Mouse (Mus musculus) limb, embryonic 11.5 days (tissue): ENCODE measurements around the gene Rbm14. TPM values are rescaled to one million over a fixed set of nuclear protein-coding genes. Genes with fewer than 3 reads are reported as not detected.

Source experiments
- ATAC-seq: fragments of 200-750 bp; cut with Nextera tagmentation; 2 replicates; pipeline ENCODE4 v1.8.0; 2017; ENCODE audit warnings: low read depth; ENCODE audit not compliant: insufficient number of reproducible peaks, low FRiP score, low TSS enrichment
- DNase-seq: peaks from one replicate; pipeline ENCODE4 v3.0.0-alpha.2; 2015; ENCODE audit warnings: low spot score
- H3K27ac ChIP-seq: fragments of 300-500 bp; sonication (generic); replicated peaks from 2 replicates; pipeline ENCODE4 v1.5.1; 2014; ENCODE audit warnings: low read depth, mild to moderate bottlenecking, low read length
- H3K27me3 ChIP-seq: fragments of 300-500 bp; sonication (generic); 2 replicates; pipeline ENCODE4 v1.6.1; 2014; ENCODE audit warnings: mild to moderate bottlenecking, low read length, mixed read lengths; ENCODE audit not compliant: control insufficient read depth, insufficient read depth
- H3K36me3 ChIP-seq: fragments of 300-500 bp; sonication (generic); 2 replicates; pipeline ENCODE4 v1.6.1; 2014; ENCODE audit warnings: mild to moderate bottlenecking, low read length, moderate library complexity, mixed read lengths; ENCODE audit not compliant: control insufficient read depth, insufficient read depth
- H3K4me1 ChIP-seq: fragments of 300-500 bp; sonication (generic); 2 replicates; pipeline ENCODE4 v1.6.1; 2014; ENCODE audit warnings: low read length, mixed read lengths; ENCODE audit not compliant: control insufficient read depth, insufficient read depth
- H3K4me2 ChIP-seq: fragments of 300-500 bp; sonication (generic); 2 replicates; pipeline ENCODE4 v1.6.1; 2014; ENCODE audit warnings: low read depth, mild to moderate bottlenecking, moderate library complexity; ENCODE audit not compliant: severe bottlenecking
- H3K4me3 ChIP-seq: fragments of 300-500 bp; sonication (generic); 2 replicates; pipeline ENCODE4 v1.5.1; 2014; ENCODE audit warnings: low read depth, low read length
- H3K9ac ChIP-seq: fragments of 300-500 bp; sonication (generic); 2 replicates; pipeline ENCODE4 v1.6.1; 2014; ENCODE audit warnings: mild to moderate bottlenecking, low read length
- H3K9me3 ChIP-seq: fragments of 300-500 bp; sonication (generic); 2 replicates; pipeline ENCODE4 v1.6.1; 2016; ENCODE audit warnings: low read length; ENCODE audit not compliant: control insufficient read depth
- WGBS: fragments of 180-500 bp; shearing (Covaris S2); extraction: QIAGEN DNeasy Blood & Tissue Kit; methylation state at CpG from one replicate; pipeline ENCODE4 v1.1.7; 2014; 5-methylcytosine and 5-hydroxymethylcytosine counted together
- polyA plus RNA-seq: library from polyadenylated mRNA; unstranded; fragments of >200 nt; fragmentation: Nextera tagmentation; extraction: Ambion mirVana; gene quantifications from 2 replicates; pipeline ENCODE4 v1.2.1, GENCODE M21; 2014

Rbm14 gene
- polyA plus RNA-seq, 1 experiment from 2014 or later = 119 TPM

- H3K4me1 ChIP-seq = no peaks in the 10 kb centered on the region
- ATAC-seq = no peak
These were observed 34.4 kb upstream of the Rbm14 start for GRCm38 (mm10) chr19:4845846-4846245.

GRCm38 (mm10) chr19:4842611-4843010 is 31.2 kb upstream of the Rbm14 start:
- peaks cover 8% of the 10 kb centered on the region; the same call in 1 of the 2 replicates for H3K4me1 ChIP-seq
- H3K9ac ChIP-seq = no peak overlapping the region
- DNase-seq (no peak), ATAC-seq (no peak)
- no peaks in the 10 kb centered on the region for H3K9me3 ChIP-seq
- H3K27ac ChIP-seq = no peak overlapping the region
- no peak overlapping the region for H3K4me3 ChIP-seq
- H3K27me3 ChIP-seq = peaks cover 18% of the 10 kb centered on the region; the same call in 1 of the 2 replicates
- 80% methylated on average over 2 of the region's 2 CpGs for WGBS
- no peak overlapping the region for H3K4me2 ChIP-seq
- no peaks in the 10 kb centered on the region for H3K36me3 ChIP-seq

More at GRCm38 (mm10) chr19:4845846-4846245, 34.4 kb upstream of the Rbm14 start:
- Histone ChIP-seq H3K36me3 (no peaks in the 10 kb centered on the region), H3K4me2 (no peak overlapping the region), H3K9me3 (no peaks in the 10 kb centered on the region), H3K27me3 (peaks cover 5% of the 10 kb centered on the region; the same call in 1 of the 2 replicates), H3K4me3 (no peak overlapping the region), H3K27ac (no peak overlapping the region), H3K9ac (no peak overlapping the region)
- no peak for DNase-seq
- WGBS = 74% methylated on average over 2 of the region's 2 CpGs

GRCm38 (mm10) chr19:4840848-4841247 is 29.4 kb upstream of the Rbm14 start:
- Histone ChIP-seq H3K4me3 (no peak overlapping the region), H3K4me2 (no peak overlapping the region), H3K27me3 (peaks cover 18% of the 10 kb centered on the region; the same call in 1 of the 2 replicates), H3K9me3 (no peaks in the 10 kb centered on the region), H3K36me3 (no peaks in the 10 kb centered on the region), H3K4me1 (peaks cover 8% of the 10 kb centered on the region; the same call in 1 of the 2 replicates), H3K27ac (no peak overlapping the region), H3K9ac (no peak overlapping the region)
- ATAC-seq (no peak), DNase-seq (no peak)
- 87% methylated on average over 9 of the region's 9 CpGs for WGBS

- Histone ChIP-seq H3K36me3 (no peaks in the 10 kb centered on the region), H3K4me2 (peak within 1 kb of the TSS; percentile 79), H3K4me3 (peak within 1 kb of the TSS; percentile 53), H3K9me3 (no peaks in the 10 kb centered on the region), H3K27me3 (peaks cover 18% of the 10 kb centered on the region; the same call in 1 of the 2 replicates), H3K9ac (peak within 1 kb of the TSS; percentile 47), H3K27ac (no peak within 1 kb of the TSS), H3K4me1 (peaks cover 8% of the 10 kb centered on the region; the same call in 1 of the 2 replicates)
- DNase-seq = peak; percentile 94
- 0% methylated on average over 25 of the region's 25 CpGs for WGBS
- ATAC-seq = peak; percentile 98
These were observed 27.7 kb upstream of the Rbm14 start, which contains the start of the genes Ccs and Ccdc87 for GRCm38 (mm10) chr19:4839149-4839548. Ccs (minus strand) TSS chr19:4839332. Ccdc87 (plus strand) TSS chr19:4839366.

GRCm38 (mm10) chr19:4838526-4839140 is 27.2 kb upstream of the Rbm14 start:
- H3K4me3 ChIP-seq = peak overlapping the region; percentile 53
- H3K36me3 ChIP-seq = no peaks in the 10 kb centered on the region
- peaks cover 18% of the 10 kb centered on the region; the same call in 1 of the 2 replicates for H3K27me3 ChIP-seq
- peak overlapping the region; percentile 47 for H3K9ac ChIP-seq
- peaks cover 8% of the 10 kb centered on the region; the same call in 1 of the 2 replicates for H3K4me1 ChIP-seq
- H3K27ac ChIP-seq = no peak overlapping the region
- DNase-seq (no peak), ATAC-seq (no peak)
- WGBS = 41% methylated on average over 10 of the region's 10 CpGs
- H3K9me3 ChIP-seq = no peaks in the 10 kb centered on the region
- peak overlapping the region; percentile 79 for H3K4me2 ChIP-seq

- Histone ChIP-seq H3K4me1 (peaks cover 8% of the 10 kb centered on the region; the same call in 1 of the 2 replicates), H3K9ac (no peak overlapping the region), H3K9me3 (no peaks in the 10 kb centered on the region), H3K27ac (no peak overlapping the region), H3K4me3 (no peak overlapping the region), H3K27me3 (peaks cover 18% of the 10 kb centered on the region; the same call in 1 of the 2 replicates), H3K36me3 (no peaks in the 10 kb centered on the region), H3K4me2 (no peak overlapping the region)
- DNase-seq (no peak), ATAC-seq (no peak)
- WGBS = 95% methylated on average over 6 of the region's 6 CpGs
These were observed 25.6 kb upstream of the Rbm14 start for GRCm38 (mm10) chr19:4837049-4837448.

- Histone ChIP-seq H3K27ac (no peak overlapping the region), H3K27me3 (peaks cover 15% of the 10 kb centered on the region; the same call in 1 of the 2 replicates), H3K9ac (no peak overlapping the region), H3K4me2 (no peak overlapping the region), H3K9me3 (no peaks in the 10 kb centered on the region), H3K4me3 (no peak overlapping the region), H3K36me3 (no peaks in the 10 kb centered on the region), H3K4me1 (peaks cover 8% of the 10 kb centered on the region; the same call in 1 of the 2 replicates)
- no peak for ATAC-seq
- WGBS = 77% methylated on average over 2 of the region's 2 CpGs
- no peak for DNase-seq
These were observed 24.7 kb upstream of the Rbm14 start for GRCm38 (mm10) chr19:4836096-4836495.

- Histone ChIP-seq H3K4me1 (peaks cover 3% of the 10 kb centered on the region; the same call in 1 of the 2 replicates), H3K27me3 (no peaks in the 10 kb centered on the region), H3K9me3 (no peaks in the 10 kb centered on the region), H3K9ac (no peak overlapping the region), H3K27ac (no peak overlapping the region), H3K4me2 (no peak overlapping the region), H3K36me3 (no peaks in the 10 kb centered on the region), H3K4me3 (no peak overlapping the region)
- no peak for DNase-seq
- 84% methylated on average over 8 of the region's 8 CpGs for WGBS
- no peak for ATAC-seq
These were observed 22.5 kb upstream of the Rbm14 start for GRCm38 (mm10) chr19:4833977-4834376.
